Mouse (Mus musculus): ENCODE data around the gene Trim41. TPM values are rescaled to one million over a fixed set of nuclear protein-coding genes. Genes with fewer than 3 reads are reported as not detected.

Gene Trim41
- 6.4 and 7.1 TPM in 2 replicates for polyA plus RNA-seq (2016; fragmentation: Nextera tagmentation; extraction: Ambion mirVana)

DNA sequence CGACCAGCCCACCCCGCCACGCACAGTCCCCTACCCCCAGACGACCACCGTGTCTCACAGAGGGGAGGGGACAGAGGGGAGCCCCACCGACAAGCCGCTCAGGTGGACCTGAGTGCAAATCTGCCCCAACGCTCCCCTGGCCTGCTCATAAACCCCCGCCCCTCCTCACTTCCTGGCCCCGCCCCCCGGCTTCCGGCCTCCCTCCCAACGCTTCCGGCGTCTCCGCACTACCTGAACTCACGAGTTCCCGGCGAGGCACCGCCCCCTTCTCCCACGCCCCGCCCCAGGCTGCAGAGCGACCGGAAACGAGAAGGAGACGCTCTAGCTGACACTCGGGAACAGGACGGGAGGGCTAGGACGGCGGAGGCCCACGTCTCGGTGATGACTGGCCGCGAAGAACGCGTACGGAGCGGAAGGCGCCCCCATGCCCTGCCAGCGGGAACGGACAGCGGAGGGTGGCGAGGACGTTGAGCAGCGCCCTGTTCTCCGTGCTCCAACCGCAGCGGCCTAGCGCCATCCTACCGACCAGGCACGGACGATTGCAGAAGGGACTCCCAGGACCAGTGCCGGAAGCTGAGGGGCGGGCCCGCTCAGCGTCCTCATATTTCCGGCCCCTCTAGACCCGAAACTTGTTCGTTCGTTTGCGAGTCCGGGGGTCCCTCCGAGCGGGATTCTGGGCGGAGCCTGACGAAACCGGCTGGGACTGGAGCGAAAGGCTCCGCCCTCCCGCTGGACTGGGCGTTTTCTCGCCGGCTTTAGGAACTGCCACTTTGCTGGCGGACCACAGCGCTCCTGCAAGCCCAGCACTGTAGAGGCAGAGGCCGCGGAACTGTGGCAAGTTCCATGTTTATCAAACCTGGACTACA lies at the start of gene Trim41:
Gene Trim41 (minus strand): TSS at position 554 of the 866 bp plus-strand sequence.
- ATAC-seq (ENCODE audit: low FRiP score): peak; percentile 98
- Histone ChIP-seq H3K27ac (peak within 1 kb of the TSS; percentile 96), H3K27me3 (no peaks in the 10 kb centered on the region), H3K9me3 (replicated peaks) (no peaks in the 10 kb centered on the region), H3K4me1 (peaks cover 24% of the 10 kb centered on the region), H3K4me2 (replicated peaks) (peak within 1 kb of the TSS; percentile 91), H3K9ac (peak within 1 kb of the TSS; percentile 85), H3K36me3 (peaks cover 13% of the 10 kb centered on the region), H3K4me3 (peak within 1 kb of the TSS; percentile 83)
- whole genome bisulfite sequencing: under 1% methylated on average over 72 of the region's 77 CpGs

DNA sequence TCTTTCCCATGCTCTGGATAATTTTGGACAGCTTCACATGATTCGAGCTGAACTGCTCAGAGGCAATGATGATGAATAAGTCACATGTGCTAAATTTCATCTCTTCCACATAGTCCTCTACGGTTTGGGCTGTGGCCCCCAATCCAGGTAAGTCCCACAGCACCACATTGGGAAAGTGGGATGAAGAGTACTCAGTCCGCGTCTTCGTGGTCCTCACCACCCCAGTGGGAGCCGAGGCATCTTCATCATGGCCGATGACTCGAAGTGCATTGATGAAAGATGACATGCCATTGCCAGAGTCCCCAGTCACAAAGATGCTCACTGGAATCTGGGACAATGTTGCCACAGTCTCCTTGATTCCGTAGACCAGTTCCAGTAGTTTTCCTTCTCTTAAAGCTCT lies 49.3 kb upstream of the Trim41 start:
- no peak for ATAC-seq (ENCODE audit: low FRiP score)
- Histone ChIP-seq H3K4me2 (replicated peaks) (no peak overlapping the region), H3K9ac (no peak overlapping the region), H3K4me1 (peaks cover 5% of the 10 kb centered on the region; the same call in 1 of the 2 replicates), H3K27me3 (no peaks in the 10 kb centered on the region; the same call in 1 of the 2 replicates), H3K4me3 (no peak overlapping the region), H3K9me3 (replicated peaks) (no peaks in the 10 kb centered on the region), H3K27ac (no peak overlapping the region), H3K36me3 (no peaks in the 10 kb centered on the region)
- WGBS: 92% methylated on average over 9 of the region's 9 CpGs

DNA sequence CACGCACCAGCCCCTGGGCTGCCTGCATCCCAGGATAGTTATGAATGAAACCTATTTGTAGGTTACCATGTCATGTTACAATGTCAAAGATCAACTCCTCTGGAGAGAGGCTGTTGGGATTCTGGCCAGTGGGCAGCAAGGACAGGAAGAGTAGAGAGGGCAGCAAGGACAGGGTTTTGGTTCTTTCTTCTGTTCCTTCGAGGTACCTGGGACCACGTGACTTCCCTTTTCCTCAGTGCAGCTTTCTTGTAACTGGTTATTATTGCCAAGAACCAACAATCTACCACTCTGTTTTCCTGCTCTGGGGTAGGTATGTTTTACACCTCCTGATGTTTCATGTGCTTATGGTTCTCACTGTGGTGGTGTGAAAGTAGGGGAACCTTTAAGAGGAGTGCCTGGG lies 46.7 kb upstream of the Trim41 start:
- H3K4me1 ChIP-seq: no peaks in the 10 kb centered on the region
- no peak overlapping the region for H3K9ac ChIP-seq
- H3K27ac ChIP-seq: no peak overlapping the region
- H3K4me2 ChIP-seq (replicated peaks): no peak overlapping the region
- peaks cover 4% of the 10 kb centered on the region for H3K27me3 ChIP-seq
- 86% methylated on average over 3 of the region's 3 CpGs for WGBS
- no peaks in the 10 kb centered on the region for H3K36me3 ChIP-seq
- no peak overlapping the region for H3K4me3 ChIP-seq
- no peaks in the 10 kb centered on the region for H3K9me3 ChIP-seq (replicated peaks)
- ATAC-seq (ENCODE audit: low FRiP score): no peak

DNA sequence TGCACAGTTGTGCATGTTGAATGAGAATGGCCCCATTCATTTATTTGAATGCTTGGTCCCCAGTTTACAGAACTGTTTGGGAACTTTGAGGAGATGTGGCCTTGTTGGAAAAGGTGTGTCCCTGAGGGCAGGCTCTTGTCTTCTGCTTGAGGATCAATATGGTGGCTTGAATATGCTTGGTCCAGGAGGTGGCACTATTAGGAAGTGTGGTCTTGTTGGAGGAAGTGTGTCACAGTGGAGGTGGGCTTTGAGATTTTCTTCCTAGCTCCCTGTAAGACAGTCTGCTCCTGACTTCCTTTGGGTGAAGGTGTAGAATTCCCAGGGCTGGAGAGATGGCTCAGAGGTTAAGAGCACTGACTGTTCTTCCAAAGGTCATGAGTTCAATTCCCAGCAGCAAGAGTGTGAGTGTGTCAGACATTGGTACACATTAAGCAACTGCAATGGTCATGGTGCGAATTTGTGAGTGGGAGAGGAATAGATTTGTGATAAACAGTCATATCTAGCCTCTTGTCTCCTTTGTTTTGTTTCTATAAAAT lies 45.7 kb upstream of the Trim41 start:
- Histone ChIP-seq H3K4me3 (no peak overlapping the region), H3K27me3 (peaks cover 4% of the 10 kb centered on the region), H3K27ac (no peak overlapping the region), H3K36me3 (no peaks in the 10 kb centered on the region), H3K4me2 (replicated peaks) (no peak overlapping the region), H3K4me1 (peaks cover 3% of the 10 kb centered on the region; the same call in 1 of the 2 replicates), H3K9ac (no peak overlapping the region), H3K9me3 (replicated peaks) (no peaks in the 10 kb centered on the region)
- 84% methylated on average over 1 of the region's 1 CpGs for WGBS
- no peak for ATAC-seq (ENCODE audit: low FRiP score)

DNA sequence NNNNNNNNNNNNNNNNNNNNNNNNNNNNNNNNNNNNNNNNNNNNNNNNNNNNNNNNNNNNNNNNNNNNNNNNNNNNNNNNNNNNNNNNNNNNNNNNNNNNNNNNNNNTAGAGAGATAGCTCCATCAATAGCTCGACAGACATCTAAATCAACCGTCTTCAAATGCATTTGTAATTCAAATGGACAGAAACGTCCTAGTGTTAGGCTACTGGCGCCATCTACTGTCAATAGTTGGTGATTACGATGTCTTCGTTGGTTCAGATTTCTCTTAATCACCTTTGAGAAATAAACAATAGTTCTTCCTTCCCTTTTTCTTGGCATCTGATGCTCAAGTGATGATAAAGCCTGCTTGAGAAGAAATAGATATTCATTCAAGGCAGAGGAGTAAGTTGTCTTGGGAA lies 41.9 kb upstream of the Trim41 start:
- H3K4me3 ChIP-seq: no peak overlapping the region
- peaks cover 7% of the 10 kb centered on the region for H3K27me3 ChIP-seq
- H3K4me1 ChIP-seq: peaks cover 15% of the 10 kb centered on the region
- peak overlapping the region; percentile 94 for H3K4me2 ChIP-seq (replicated peaks)
- no peak overlapping the region for H3K27ac ChIP-seq
- no peaks in the 10 kb centered on the region for H3K36me3 ChIP-seq
- WGBS: 1% methylated on average over 6 of the region's 6 CpGs
- no peaks in the 10 kb centered on the region for H3K9me3 ChIP-seq (replicated peaks)
- no peak overlapping the region for H3K9ac ChIP-seq
- no peak for ATAC-seq (ENCODE audit: low FRiP score)

DNA sequence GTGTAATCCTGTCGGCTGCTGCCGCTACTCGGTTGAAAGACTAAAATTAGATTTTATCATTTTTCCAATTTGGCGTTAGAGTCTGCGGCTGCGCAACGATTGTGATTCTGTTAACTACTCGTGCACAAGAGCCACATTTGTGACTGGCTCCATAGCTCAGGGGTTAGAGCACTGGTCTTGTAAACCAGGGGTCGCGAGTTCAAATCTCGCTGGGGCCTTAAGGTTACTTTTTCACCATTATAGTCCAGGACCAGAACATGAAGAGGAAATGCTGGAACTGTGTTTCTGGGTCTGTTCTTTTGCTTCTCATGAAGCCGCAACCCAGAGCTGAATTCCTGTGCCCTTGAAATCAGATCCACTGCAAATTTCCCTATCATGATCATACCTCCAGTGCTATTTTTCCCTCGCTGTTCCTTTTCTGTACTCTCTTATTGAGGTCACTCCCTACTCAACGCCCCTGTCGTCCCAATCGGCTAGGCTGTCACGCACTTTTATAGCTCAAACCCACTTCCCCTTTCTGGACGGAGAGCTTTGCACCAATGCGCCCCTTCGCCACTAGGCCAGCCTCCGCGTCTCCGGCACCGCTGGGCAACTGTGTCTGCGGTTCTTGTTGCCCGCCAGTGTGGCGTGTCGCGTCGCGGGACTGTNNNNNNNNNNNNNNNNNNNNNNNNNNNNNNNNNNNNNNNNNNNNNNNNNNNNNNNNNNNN lies 36.5 kb upstream of the Trim41 start:
- under 1% methylated on average over 31 of the region's 31 CpGs for WGBS
- H3K4me1 ChIP-seq: peaks cover 22% of the 10 kb centered on the region
- H3K4me2 ChIP-seq (replicated peaks): peak overlapping the region; percentile 94
- peak overlapping the region; percentile 58 for H3K4me3 ChIP-seq
- H3K9ac ChIP-seq: peak overlapping the region; percentile 44
- H3K9me3 ChIP-seq (replicated peaks): no peaks in the 10 kb centered on the region
- peak; percentile 73 for ATAC-seq (ENCODE audit: low FRiP score)
- peaks cover 14% of the 10 kb centered on the region for H3K27me3 ChIP-seq
- no peaks in the 10 kb centered on the region for H3K36me3 ChIP-seq
- no peak overlapping the region for H3K27ac ChIP-seq

DNA sequence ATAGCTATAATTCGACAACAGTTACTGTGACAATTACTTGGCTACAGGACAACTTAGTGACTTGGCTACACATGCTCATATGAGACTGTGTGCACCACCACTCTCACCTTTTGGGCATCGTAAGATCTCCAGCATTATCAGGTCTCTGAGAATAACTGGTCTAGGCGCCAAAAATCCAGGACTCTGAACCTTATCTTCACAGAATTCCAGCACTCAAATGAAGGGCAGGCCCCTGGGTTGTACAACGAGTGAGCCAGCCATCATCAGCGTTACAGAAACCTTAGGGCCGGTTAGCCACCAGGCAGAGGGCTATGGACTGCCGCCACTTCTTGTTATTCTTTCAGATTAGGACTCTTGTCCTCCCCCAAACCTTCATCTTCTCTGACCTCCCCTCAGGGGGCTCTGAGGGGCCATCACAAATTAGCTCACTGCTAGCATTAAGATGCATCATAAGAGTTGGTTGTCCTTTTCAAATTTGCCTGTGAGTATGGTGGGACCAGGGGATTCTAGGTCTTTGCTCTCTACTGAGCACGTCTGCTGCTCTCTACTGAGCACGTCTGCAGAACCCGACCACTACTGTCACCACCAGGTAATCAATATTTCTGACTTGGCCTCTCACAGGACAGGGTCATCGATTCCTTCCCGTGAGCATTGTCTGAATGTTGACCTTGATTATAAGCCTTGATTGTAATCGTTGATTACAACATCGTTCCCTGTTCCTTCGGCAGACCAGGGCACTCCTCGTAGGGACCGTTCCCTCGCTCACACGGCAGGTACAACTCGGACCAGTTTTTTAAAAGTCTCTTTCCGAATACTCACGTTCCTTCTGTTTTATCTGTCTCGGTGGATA lies 35.7 kb upstream of the Trim41 start:
- 8% methylated on average over 23 of the region's 23 CpGs for WGBS
- Histone ChIP-seq H3K4me2 (replicated peaks) (peak overlapping the region; percentile 94), H3K4me3 (peak overlapping the region; percentile 58), H3K9me3 (replicated peaks) (no peaks in the 10 kb centered on the region), H3K4me1 (peaks cover 19% of the 10 kb centered on the region), H3K27ac (peak overlapping the region; percentile 17; the same call in 1 of the 2 replicates), H3K9ac (peak overlapping the region; percentile 44), H3K27me3 (peaks cover 18% of the 10 kb centered on the region), H3K36me3 (no peaks in the 10 kb centered on the region)
- peak; percentile 40 for ATAC-seq (ENCODE audit: low FRiP score)

DNA sequence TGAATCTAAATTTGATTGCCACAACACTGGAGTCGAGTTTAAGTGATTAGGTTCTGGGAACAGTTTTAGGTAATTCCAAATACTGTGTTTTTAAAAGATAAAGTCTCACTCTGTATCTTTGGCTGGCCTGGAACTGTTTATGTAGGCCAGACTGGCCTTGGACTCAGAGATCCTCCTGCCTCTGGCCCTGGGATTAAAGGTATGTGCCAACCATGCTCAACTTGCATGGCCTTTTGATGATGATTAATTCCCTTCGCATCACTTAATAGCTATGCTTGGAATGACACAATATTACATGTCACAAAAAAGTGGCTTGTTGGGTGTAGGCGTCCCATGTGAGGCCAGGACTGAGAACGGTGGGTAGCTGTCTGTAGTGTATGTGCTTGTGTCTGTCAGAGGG lies 35.0 kb upstream of the Trim41 start:
- peaks cover 17% of the 10 kb centered on the region for H3K4me1 ChIP-seq
- H3K4me2 ChIP-seq (replicated peaks): peak overlapping the region; percentile 94; the same call in 1 of the 2 replicates
- H3K9me3 ChIP-seq (replicated peaks): no peaks in the 10 kb centered on the region
- peaks cover 18% of the 10 kb centered on the region for H3K27me3 ChIP-seq
- no peak overlapping the region for H3K9ac ChIP-seq
- peak overlapping the region; percentile 58; the same call in 1 of the 2 replicates for H3K4me3 ChIP-seq
- no peak for ATAC-seq (ENCODE audit: low FRiP score)
- no peak overlapping the region for H3K27ac ChIP-seq
- H3K36me3 ChIP-seq: no peaks in the 10 kb centered on the region
- 75% methylated on average over 4 of the region's 4 CpGs for WGBS

DNA sequence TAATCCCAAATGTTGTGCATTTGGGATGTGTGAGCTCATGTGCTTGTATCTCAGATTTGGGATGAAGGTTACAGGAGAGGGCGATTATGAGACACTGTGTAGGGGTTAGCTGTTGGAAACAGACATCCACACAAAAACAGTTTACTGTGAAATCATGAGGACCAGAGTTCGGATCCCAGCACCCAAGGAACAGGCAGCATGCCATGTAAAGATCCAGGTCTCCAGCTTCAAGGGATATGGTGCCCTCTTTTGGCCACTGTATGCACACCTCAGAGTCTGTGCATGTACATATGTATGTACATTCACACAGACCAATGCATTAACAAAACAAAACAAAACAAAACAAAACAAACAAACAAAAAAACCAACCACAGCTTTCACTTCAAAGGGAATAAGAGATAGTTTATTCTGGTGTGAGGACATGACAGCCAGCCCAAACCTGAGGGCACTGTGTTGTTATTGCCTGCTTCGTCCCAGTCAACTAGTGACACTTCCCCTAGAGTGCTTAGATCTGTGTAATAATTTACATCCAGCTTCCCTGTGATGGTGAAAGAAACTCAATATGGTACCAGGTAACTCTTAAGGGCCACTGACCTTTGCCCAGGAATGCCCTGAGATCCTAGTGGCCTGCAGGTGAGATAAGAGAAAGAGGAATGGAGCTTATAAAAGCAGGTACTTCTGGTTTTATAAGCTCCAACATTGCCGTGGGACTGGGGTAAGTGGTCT lies 34.3 kb upstream of the Trim41 start:
- Histone ChIP-seq H3K9me3 (replicated peaks) (no peaks in the 10 kb centered on the region), H3K27ac (no peak overlapping the region), H3K9ac (no peak overlapping the region), H3K27me3 (peaks cover 18% of the 10 kb centered on the region), H3K36me3 (no peaks in the 10 kb centered on the region), H3K4me2 (replicated peaks) (no peak overlapping the region), H3K4me1 (peaks cover 17% of the 10 kb centered on the region), H3K4me3 (no peak overlapping the region)
- WGBS: 87% methylated on average over 4 of the region's 4 CpGs
- no peak for ATAC-seq (ENCODE audit: low FRiP score)

DNA sequence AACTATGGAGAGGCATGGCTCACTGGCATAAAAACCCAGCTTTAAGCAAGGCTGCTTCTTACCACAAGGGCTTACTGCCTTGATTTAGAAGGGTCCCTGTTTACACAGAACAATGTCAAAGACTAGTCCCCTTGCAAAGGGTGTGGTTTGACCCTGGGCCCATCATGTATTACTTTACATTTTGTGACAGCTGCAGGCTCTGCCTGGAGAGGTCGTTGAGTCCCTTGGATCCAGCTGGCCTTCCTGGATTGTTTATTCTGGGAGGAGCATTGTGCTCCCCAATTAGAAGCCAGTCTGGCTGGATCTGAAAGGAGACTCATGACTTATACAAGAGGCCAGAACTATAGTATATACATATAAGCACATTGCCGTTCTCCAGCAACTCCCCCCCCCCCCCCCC lies 33.1 kb upstream of the Trim41 start:
- Histone ChIP-seq H3K4me1 (peaks cover 17% of the 10 kb centered on the region), H3K27ac (no peak overlapping the region), H3K9ac (no peak overlapping the region), H3K4me2 (replicated peaks) (no peak overlapping the region), H3K36me3 (no peaks in the 10 kb centered on the region), H3K9me3 (replicated peaks) (no peaks in the 10 kb centered on the region), H3K27me3 (peaks cover 23% of the 10 kb centered on the region), H3K4me3 (no peak overlapping the region)
- ATAC-seq (ENCODE audit: low FRiP score): no peak
- 48% methylated on average over 2 of the region's 2 CpGs for WGBS

DNA sequence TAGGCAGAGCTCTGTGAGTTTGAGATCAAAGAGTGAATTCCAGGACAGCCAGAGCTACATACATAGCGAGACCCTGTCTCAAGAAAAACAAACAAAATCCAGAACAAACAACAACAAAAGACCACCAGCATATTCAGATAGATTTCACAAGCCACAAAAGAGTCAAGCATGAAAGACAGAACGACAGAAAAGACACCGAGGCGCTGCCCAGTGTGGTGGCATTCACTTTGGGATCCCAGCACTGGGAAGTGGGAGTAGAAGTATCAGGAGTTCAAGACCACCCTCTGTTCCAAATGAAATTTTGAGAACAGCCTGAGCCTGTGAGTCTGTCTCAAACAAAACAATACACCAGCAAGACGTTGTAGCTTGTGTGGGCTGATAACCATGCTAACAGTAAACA lies 29.7 kb upstream of the Trim41 start:
- Histone ChIP-seq H3K4me3 (no peak overlapping the region), H3K9me3 (replicated peaks) (no peaks in the 10 kb centered on the region), H3K4me2 (replicated peaks) (no peak overlapping the region), H3K4me1 (no peaks in the 10 kb centered on the region), H3K27me3 (peaks cover 28% of the 10 kb centered on the region), H3K27ac (no peak overlapping the region), H3K36me3 (no peaks in the 10 kb centered on the region), H3K9ac (no peak overlapping the region)
- 58% methylated on average over 5 of the region's 5 CpGs for WGBS
- ATAC-seq (ENCODE audit: low FRiP score): no peak
